ENCODE assay signal across 12 mouse cellular contexts in the genomic region with DNA sequence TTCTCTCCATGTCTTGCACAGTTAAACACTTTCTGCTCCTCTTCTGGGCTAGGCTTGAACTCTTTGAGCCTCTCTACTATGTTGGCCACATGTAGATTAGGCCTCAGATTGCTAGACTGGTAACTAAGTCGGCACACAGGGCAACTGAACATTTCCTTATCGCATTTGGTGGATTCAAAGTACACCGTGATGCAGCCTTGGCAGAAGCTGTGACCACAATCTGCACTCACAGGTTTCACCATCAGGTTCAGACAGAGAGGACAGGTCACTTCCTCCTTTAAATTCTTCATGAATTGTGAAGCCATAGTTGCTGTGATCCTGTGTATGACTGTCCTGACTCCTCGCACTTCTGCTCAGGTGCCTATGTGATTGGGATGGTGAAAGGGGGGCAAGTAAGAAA. TPM values are rescaled to one million over a fixed set of nuclear protein-coding genes. Genes with fewer than 3 reads are reported as not detected.
"Had no signal": no experiment of that assay in that cellular context is flagged by ENCODE, and none has a peak within 500 bp of the region (broad histone marks: within the 10 kb centered on the region; RNA-seq: fewer than 3 reads in every experiment).

No protein-coding gene starts in this region.

RNA-seq across cellular contexts. Expression of gene Trim34b, which starts 18.8 kb away (rescaled TPM):
- total RNA-seq: midbrain, postnatal 0 days had no signal
- polyA plus RNA-seq: lung, embryonic 14.5 days; lung, embryonic 16.5 days; midbrain, embryonic 11.5 days; midbrain, embryonic 13.5 days; midbrain, embryonic 15.5 days; midbrain, postnatal 0 days; neural tube, embryonic 11.5 days; neural tube, embryonic 13.5 days; neural tube, embryonic 15.5 days; stomach, embryonic 14.5 days; stomach, embryonic 16.5 days had no signal

RNA-seq across cellular contexts. Expression of gene Trim30b, which starts 21.6 kb away (rescaled TPM):
- total RNA-seq: midbrain, postnatal 0 days had no signal
- polyA plus RNA-seq: midbrain, embryonic 11.5 days; midbrain, embryonic 13.5 days; myocyte; neural tube, embryonic 11.5 days; neural tube, embryonic 13.5 days; neural tube, embryonic 15.5 days had no signal

RNA-seq across cellular contexts. Expression of gene Trim12a, which starts 32.8 kb away (rescaled TPM):
- polyA plus RNA-seq: myocyte had no signal

RNA-seq across cellular contexts. Expression of gene Trim30c, which starts 52.6 kb away (rescaled TPM):
- polyA plus RNA-seq: midbrain, embryonic 13.5 days; midbrain, postnatal 0 days; myocyte; neural tube, embryonic 11.5 days; neural tube, embryonic 15.5 days; stomach, embryonic 14.5 days had no signal
